Mouse (Mus musculus) CD8-positive naive resting alpha-beta T cell, adult 2 months (primary cell): ENCODE measurements at regions not wholly inside any gene's neighbourhood (a gene's known extent, or its start where the extent isn't known, plus 50 kb on each side); places are given as distances from the start of the nearest gene placed in this dataset.
"Not testable (repeated sequence)": the region's sequence is repeated elsewhere in the genome, so short reads cannot be mapped to it uniquely, and the experiment has no call there.

ENCODE experiments used
- DNase-seq, 2 experiments: peaks; one replicate each; pipeline ENCODE4 v3.0.0; 2022; ENCODE audit warnings: low read depth in 2 of 2, low spot score in 2 of 2

DNA sequence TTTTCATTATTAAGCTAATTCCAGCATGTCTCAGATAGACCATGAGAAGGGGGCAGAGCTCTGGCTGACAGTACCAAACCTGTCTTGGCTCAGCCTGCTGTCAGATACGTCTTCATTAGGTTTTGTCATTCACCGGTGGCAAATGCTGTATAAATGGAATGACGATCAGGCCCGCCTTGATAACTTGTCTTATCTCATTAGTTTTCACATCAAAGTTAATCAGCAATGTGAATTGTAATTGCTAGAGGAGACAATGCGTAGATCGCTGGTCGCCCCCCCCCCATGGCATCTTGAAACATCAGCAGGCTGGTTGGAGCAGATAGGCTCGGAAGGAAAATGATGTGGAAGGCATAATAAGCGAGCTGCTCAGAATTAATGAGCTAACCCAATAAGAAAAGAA lies 132.5 kb upstream of the Kiz start:
- no peak for DNase-seq

DNA sequence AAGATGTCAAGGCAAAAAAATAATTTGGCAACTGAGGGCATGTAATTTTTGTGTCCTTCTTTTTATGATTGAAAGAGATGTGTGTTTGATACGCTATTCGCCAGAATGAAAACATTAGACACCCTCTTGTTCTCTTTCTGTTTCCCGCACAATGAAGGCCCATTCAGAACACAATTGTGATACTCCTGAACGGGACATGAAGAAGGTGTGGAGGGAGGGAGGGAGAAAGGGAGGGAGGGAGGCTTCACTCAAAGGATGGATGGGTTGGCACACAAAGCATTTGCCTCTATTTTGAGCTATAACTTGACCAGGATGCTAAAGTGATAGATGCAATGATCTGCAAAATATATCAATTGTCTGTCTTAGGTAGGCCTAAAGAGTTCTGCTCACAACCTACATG lies 132.0 kb upstream of the Kiz start:
- DNase-seq: no peak

DNA sequence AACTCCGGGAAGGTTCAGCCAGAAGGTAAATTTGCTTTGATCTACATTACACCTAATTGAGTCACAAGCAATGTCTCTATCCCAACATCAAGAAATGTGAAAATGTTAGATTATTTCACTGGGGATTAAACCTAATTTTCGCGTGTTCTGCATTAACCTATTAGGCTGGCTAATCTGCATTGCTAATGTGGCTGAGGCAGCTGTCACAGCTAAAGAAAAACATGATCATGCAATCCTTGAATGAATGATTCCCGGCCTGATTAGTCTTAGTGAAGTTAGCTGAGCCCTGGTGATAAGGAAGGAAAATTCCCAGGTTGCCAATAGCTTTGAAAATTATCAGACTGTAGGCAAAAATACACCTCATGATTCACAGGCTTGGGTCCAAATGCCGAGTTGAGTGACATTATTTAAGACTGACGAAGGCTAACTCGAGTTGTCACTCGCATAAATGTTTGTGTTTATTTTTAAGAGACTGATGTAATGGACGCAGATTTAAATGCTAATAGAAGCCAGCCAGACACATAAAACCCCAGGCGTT lies 131.5 kb upstream of the Kiz start:
- DNase-seq: no peak

DNA sequence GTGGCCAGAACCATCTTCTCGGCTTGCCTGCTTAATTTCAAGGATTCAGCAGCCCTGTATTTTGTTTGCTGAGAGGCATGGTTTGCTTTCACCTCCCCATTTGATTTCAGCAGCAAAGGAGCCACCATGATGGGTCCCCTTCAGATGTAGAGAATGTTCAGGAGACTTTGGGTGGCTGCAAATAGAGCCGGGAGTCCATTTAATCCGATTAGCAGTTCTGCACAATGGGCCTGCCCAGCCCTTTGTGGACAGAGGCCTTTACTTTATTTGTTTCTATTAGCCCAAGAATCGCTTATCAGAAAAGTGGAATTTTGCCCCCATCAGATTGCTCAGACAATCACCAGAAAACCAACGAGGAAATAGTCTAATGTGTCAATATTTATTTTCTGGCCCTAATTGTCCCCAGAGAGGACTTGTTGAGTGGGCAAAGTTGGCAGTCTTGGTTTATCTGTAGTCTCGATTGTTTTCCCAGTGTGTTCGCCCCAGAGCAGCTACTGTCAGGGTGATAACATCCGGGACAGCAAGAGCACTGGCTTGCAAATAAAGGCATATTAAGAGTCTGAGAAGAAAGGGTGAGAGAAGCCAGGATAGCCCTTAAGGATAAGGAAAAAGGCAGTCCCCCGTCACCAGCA lies 130.6 kb upstream of the Kiz start:
- no peak for DNase-seq

DNA sequence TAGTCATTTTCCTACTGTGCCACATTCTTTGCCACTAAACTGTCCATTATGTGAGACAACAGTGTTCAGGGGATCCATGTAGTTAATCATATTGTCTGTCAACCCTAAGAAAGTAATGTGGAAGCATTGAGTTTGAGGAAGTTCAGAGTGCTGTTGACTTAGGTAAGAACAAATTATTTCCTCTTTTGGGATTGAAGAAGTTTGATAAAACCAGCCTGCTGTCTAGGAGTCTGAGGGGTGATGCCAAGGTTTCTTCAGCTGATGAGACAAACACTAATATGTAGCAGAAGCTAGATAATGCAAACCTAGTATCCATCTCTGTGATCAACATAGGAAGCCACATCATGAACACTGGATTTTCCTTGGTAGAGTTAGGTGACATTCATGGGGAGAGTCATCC lies 127.0 kb upstream of the Kiz start:
- DNase-seq: no peak

DNA sequence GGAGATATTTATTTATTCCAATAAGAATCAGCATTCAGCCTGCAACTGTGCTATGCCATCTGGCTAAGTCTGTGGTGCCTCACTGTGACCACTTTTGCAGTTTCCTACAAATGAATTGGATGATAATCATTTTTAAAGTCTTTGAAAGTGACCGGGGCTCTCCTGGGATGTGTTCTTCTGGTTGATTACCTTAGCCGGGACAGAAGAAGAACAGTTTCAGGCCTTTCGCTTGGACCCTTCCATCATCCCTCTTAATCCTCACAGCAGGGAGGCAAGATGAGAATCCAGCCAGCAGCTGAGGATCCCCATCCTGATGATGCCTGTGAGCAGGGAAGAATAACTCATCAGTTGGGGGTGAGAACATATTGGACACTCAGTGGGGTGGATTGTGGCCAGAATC lies 124.6 kb upstream of the Kiz start:
- DNase-seq: no peak

DNA sequence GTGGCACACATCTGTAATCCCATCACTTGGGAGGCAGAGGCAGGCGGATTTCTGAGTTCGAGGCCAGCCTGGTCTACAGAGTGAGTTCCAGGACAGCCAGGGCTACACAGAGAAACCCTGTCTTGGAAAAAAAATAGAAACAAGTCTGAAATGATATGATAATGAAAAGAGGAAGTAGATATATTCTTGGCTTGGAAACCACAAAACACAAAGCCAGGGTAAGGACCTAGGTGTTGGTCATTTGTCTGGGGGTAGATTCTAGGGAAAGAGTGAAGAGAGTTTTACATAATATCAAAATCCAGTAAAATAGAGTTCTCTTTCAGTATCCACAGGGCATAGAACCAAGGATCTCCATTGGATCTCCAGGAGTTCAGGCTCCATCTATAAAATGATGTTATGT lies 122.8 kb upstream of the Kiz start:
- DNase-seq: not testable (repeated sequence)

DNA sequence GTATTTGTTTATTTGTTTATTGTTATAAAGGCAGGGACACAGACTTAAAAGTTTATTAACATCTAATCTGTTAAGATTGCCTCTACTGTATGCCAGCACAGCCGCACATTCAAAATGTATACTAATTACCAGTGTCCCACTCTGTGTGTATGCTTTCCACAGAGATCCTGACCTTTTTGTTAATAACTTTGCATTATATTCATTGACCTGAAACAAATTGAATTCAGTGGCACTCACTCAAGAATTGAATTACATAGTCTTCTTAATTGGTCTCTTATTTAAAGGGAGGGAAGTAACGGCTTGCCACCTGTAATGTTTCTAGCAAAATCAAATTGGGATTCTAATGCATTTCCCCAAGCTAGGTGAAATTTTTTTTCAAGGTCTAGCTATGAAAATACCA lies 111.3 kb upstream of the Kiz start:
- no peak for DNase-seq

DNA sequence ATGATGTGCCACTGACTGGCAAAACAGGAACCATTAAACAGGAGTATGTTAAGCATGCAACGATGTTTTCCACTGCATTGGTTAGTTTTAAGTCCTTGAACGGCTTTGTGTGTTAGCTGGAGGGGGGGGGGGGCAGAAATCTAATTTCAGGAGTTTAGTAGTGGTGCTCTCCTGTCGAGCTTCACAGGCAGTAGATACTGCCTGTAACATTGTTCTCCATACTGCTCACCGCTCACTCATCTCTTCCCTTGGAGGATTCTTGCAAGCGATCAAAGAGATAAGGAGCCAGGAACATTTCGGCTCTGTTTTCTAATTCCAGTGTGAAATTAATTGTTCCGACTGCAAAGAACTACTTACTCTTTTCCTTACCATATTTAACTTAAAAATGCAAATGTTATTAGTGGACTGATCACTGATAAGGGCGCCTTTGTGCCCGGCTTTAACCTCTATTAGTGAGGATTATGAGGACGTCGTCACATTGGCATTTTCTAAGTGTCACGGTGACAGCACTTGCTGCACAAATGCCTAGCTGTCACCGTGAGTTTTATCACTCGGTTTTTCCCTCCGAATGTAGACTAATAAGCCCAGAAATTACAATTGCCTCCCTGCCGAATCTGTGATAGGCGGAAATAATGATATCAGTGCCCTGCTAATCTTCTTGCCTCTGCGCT lies 110.5 kb upstream of the Kiz start:
- no peak for DNase-seq

DNA sequence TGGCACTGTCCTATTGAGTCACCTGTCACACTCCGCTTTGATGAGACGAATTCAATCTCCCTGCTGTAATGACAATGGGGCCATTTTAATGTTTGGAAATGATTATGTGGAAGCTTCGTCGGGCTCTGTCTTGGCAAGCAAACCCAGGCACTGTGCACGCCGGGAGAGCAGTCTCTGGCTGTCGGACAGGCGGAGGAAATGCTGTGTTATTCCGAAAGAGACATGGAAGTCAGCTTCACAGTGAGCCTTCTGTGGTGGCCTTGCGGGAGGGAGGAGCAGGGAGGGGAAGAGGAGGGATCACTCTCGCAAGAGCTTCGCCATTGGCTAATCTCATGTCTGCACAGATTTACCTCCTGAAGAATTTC lies 110.0 kb upstream of the Kiz start:
- no peak for DNase-seq

DNA sequence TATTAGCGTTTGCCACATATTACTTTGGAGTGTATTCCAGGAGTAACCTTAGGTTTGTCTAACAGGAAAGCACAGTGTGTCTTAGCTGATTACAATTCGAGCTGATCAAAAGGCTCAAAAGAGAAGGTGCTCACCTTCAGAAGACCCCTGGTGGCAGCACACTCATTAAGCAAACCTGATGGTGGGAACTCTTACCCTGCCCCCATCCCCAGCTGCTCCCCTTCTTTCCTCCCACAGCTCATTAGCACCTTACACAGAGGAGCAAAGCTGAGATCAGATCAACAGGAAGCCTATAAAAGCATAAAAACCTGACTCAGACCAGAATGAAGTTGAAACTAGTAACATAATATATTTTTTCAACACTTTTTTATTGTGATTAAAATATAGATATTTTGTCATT lies 101.7 kb upstream of the Kiz start:
- DNase-seq: no peak

DNA sequence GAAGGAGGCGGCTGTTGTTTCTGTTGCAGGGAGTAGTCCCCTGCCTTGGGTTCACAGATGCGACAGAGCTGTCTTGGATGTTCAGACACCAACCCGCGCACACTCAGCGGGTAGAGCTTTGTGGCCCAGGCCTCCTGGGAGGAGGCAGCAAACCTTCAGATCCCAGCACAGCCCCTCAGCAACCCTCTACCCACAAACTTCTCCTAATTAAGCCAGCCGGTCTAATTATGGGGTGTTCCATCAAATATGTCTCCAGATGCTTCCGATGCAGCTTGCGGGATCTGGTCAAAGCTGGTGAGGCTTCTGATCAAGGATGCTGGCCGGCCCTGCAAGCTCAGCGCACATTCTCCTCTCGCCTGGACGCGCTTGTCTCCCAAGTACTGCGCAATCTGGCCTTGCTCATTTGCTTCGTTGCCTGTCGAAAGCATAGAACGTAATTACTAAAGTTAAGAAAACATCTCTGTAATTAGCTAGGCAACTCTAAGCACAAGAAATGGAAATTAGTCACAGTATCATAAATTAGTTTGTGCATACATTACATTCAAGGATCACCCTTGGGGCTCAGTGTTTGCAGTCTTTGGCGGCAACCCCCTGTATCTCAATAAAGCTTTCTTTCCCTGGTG lies 92.0 kb upstream of the Kiz start:
- no peak for DNase-seq

DNA sequence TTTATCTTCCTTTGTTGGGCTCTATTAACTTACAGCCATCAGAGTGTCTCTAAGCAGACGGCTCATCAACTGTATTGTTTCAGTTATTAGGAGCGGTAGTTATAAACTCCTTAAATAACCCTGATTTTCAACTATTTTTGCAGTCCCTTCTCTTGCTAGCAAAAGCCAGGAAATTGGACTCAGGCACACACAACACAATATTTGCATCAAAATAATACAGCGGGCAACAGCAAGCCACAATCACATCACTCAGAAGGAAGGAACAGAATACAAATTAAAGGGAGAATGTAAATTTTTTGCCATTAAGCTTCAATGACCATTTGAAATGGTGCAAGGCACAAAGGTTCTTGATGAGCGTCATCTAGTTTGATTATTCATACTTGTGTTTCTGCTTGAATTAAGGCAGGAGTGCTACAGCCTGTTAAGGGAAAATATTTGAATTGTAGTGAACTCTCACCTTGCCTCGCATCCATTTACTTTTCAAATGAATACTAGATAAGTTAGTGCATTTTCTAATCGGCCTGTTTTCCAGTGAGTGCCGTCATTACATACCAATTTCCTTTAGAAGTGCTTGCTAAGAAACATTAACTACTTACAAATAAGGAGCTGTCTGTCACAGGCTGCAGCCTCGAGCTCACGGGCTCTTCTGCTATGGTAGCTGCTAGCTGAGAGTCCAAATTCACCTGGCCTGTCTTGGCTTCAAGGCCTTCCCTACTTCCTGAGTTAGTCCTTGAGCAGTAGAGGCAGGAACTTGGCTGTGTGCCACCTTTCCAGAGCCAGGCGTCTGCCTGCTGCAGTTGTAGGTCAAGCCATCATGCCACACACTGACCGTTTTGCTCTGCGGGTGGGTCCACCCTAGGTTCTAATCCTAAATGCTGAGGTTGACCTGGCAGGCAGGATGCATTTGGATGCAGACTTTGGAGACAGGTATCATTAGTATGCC lies 91.1 kb upstream of the Kiz start:
- DNase-seq: no peak

DNA sequence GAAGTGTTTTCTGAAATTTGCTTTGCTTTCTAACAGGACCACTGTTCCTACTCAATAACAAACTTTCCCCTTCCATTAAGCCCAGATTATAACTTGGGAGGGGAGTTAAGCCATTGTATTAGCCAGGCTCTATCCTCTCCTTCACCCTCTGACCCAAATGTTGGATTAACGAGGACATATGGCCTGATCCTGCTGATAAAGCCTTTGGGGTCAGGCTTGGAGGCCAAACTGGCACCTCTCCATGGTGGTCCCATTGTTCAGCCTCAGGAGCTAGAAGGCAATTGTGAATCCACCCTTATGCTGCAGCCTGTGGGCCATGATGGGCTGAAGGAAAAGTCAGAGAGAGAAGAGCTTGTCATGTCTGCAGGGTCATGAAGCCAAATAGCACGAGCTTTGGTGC lies 80.8 kb upstream of the Kiz start:
- no peak for DNase-seq

DNA sequence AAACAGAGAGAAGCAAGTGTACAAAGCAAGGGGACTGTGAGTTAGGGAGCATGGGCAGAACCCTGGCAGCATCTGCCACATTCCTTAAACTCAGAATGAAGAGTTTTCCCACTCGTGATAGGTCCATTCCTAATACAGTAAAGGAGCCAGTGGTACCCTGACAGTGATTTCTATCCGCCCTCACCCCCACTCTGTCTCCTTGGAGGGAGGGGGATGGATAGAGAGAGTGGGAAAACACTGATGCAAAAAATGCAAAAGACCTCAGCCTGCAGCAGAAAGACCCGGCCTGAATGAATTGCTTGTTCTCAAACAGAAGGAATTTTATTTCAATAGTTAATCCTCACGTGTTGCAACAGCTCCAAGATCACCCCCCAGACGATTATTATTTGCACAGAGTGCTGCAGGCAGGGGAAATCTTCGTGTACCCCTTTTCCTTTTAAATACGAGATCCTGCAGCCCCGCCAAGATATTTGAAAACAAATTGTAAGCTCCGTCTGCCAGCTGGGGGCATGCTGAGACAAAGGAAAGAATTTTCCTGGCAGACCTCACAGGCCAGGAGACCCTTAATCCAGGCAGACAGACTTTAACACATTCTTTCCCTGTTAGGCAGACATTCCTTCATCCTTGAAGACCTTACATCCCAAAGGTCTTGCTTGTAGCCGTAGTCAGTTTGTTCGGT lies 68.4 kb upstream of the Kiz start:
- DNase-seq: no peak

DNA sequence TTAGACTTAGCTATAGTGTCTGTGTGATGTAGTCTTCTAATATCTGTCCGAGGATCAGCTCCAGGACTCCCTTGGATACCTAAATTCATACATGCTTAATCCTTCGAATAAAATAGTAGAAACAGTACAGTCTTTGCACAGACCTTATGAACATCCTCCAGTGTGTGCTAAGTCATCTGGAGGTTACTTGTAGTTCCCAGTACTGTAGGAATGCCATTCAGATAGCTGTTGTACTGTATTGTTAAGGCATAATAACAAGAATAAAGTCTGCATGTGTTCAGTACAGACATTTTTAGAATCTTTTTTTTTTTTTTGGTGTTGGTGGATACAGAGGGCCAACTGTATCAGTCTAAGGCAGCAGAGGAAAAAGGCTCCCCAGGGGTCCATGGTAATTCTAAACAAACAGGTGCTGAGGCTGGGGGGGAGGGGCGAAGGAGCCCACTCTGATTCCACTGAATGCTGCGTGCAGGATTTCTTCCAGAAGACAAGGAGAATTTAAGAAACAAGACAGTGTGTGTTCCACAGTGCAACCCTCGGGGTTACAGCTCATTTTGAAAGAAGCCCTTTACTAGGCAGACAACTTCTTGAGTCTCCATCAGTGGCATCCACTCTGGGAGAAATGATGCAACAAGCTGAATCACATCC lies 67.7 kb upstream of the Kiz start:
- no peak for DNase-seq

DNA sequence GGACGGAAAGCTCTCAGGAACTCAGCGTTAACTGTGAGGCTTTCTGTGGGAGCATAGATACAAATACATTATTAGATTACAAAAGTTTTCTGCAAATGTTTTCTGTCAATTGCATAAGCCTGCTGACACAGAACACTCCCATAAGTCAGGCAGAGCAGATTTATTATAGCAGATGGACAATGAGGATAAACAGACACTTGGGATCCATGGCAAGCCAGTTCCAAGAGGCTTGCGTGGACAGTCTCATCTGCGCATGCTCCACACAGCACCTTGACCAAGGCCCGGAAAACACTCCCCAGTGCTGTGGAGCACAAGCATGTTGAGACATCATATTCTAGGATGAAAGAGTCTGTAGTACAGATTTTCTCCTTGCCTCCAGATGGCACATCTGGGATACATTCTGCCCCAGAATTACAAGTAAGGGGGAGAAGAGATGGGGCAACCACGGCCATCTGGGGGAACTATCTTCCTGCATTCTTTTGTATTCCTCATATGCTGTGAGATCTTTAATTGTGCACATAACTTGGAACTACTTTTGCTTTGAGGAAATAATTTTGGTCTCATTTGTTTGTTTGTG lies 62.7 kb upstream of the Kiz start:
- no peak for DNase-seq

DNA sequence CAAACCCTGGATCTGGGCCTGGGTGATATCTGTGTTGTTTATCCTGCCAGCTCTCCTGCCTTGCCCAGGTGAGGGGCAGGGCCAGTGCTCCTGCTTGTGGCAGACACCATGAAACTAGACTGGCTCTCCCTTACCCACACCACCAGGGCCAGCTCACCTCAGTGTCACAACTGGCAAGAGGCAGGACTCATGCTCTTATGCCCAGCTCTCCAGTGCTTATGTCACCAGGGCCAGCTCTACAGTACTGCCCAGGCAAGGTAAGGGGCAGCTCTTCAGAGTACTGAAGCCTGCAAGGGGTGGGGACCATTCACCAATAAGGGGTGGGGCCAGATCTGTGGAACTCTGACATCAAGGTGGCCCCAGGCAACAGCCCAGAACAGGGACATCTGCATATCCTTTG lies 52.7 kb upstream of the Kiz start:
- DNase-seq: no peak
